Mouse (Mus musculus): ENCODE data around the gene Dab1.

DNA sequence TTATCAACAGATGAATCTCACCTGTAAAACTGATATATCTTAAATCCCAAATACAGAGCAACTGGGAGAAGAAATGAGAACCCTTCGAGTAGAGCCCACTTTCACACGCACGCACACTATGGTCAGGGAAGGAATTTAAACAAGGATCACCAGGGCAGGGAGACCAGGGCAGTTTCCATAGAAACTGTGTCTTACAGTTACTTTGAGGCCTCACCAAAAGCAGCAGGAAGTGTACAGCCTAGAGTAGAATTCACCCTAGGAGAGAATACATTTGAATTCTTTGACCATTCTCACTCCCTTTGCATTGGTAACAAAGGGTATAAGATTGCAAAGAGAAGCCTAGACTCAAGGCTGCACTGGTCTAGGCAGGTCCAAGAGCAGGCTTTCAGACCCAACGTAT, 1017.9 kb downstream of the Dab1 start:
- TF ChIP-seq CTCF (IDR thresholded peaks at IDR 0.05) (no peak), EP300 (IDR thresholded peaks at IDR 0.05) (no peak)
